Mouse (Mus musculus) splenic B cell, adult 2 months (primary cell): Measurements from ENCODE around the gene Tex2.
A peak's percentile ranks its signal among the peaks of the same experiment; 100 is the strongest.

Experiments used
- DNase-seq: peaks from one replicate; pipeline ENCODE4 v3.0.0-alpha.2; 2011; ENCODE audit warnings: low read depth, low spot score
- H3K27me3 ChIP-seq: 2 replicates; pipeline ENCODE4 v1.6.1; 2012; ENCODE audit warnings: mild to moderate bottlenecking, low read length, moderate library complexity, mixed read lengths; ENCODE audit not compliant: control insufficient read depth, poor library complexity, insufficient read depth, severe bottlenecking
- H3K36me3 ChIP-seq: 2 replicates; pipeline ENCODE4 v1.6.1; 2012; ENCODE audit warnings: mild to moderate bottlenecking, low read length, moderate library complexity, mixed read lengths; ENCODE audit not compliant: control insufficient read depth, poor library complexity, insufficient read depth, severe bottlenecking

The Tex2 gene

DNA sequence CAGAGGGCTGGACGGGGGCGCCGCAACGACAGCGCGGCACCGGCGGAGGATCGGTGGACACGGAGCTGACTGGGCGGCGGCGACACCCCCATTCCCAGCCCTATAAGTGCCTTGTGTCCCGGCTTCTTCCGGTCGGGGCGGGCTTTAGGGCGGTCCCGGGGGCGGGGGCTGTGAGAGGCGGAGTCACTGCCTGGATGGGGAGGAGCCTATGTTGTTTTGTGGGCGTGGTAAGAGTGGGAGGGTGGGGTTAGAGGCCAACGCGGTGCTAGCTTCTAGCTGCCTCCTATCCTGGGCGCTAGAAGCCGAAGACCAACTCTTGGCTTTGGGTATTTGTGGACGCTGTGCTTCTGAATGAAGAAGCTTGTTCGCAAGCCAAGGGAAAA lies 125.5 kb downstream of the Tex2 start, which contains the start of gene Ern1:
TSS of gene Ern1 (minus strand) at position 120 of the 383 bp plus-strand sequence.
- DNase-seq: peak; percentile 95
- Histone ChIP-seq H3K27me3 (no peaks in the 10 kb centered on the region), H3K36me3 (no peaks in the 10 kb centered on the region)

DNA sequence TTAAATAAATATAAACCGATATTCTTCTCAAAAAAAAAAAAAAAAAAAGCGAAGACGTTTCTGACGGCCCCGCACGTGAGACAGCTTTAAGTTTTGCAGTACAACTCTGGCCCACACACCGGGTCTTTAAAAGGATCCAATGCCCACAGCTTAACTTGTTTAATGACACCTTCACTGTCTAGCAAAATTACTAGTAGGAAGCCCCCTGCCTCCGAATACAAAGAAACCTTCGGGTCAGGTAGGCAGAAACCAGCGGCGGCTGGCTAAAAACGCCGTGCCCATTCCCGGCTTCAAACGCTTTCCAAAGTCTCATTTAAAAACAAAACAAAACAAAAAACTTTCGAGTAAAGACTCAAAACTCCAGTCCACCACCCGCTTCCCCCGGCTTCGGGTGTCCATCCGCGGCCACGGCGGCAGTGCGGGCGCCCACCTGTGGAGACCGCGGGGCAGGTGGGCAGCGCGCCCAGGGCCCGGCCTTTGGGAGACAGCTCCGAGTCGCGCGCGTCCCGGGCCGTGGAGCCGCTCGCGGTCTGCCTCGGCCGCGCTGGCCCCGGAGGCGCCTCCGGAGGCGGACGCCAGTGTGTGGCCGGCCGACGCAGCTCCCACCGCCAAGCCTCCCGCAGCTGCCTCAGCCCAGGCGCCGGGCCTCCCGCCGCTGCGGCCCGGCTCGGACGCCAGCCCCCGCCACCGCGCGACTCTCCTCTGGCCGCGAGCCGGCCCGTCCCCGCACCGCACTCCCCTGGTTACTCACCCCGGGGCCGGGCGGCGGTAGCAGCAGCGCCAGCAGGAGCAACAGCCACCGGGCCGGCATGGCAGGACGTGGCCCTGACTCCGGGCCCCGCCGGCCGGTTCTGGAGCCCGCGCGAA lies 126.1 kb downstream of the Tex2 start:
- no peaks in the 10 kb centered on the region for H3K36me3 ChIP-seq
- H3K27me3 ChIP-seq: no peaks in the 10 kb centered on the region
- DNase-seq: peak; percentile 32

DNA sequence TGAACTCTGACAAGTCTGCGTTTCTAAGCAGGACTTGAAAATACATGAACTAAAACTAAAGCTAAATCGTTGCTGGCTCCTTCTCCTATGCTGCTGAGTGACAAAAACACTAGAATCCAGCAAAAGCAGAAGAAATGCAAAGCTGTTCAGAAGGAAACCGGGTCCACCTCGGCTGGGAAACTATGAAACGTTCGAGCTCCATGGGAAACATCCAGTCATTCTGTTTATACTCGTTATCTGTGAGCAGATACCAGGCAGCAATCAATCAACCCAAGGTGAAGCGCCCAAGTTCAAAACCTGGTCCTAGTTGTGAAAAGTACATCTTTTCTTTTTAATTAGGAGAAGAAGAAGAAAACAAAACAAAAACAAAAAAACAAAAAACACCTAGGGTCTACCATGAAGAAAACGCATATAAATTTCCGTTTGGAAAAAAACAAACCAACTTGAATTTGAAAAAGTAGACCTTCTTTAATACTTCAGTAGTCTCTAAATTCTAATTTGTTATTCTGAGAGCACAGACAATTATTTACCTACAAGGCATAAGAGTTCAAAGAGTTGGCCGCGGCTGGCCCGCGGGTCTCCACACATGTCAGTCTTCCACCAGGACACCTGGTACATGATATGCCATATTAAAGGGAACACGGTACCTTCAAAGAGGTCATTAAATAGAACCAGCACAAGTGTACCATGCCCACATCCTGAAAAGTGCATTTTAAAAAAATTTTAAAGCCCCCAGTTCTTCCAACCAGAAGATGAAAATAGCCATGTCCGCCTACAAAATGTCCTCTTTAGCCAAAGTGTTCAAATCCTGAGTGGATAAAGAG lies 127.0 kb downstream of the Tex2 start:
- Histone ChIP-seq H3K27me3 (no peaks in the 10 kb centered on the region), H3K36me3 (no peaks in the 10 kb centered on the region)
- no peak for DNase-seq

DNA sequence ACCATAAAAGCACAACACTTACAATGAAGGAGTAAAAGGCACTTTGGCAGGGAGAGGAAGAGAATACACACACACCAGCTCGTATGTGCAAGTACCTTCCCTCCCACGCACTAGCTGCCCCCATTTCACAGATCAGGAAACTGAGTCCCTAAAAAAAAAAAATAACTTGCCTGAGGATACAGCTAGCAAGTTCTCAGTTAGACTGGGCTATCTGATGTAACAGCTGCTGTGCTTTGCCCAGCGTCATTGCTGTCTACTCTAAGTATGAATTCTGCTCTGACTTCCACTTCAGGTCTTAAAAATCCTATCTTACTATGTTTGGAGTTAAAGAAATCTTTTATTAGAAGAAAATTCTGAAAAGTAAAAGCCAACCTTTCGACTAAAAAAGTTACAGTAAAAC lies 127.6 kb downstream of the Tex2 start:
- H3K27me3 ChIP-seq: no peaks in the 10 kb centered on the region
- H3K36me3 ChIP-seq: no peaks in the 10 kb centered on the region
- DNase-seq: no peak

DNA sequence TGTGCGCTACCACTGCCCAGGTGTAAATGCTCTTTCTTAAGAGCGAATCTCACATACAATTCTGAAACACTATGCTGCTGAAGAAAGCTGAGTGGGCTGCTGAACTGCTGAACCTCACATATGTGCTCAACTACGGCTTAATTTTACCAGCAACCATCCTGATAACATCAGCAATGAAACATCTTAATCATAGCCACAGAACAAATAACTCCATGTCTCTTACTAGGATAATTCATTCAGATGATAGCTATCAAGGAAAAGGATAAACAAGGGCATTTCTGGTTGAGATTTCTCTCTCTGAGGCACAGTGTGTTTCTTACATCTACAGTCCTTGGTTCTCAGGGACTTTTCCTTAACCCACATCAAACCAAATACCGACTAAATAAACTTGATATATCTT lies 128.3 kb downstream of the Tex2 start:
- no peak for DNase-seq
- Histone ChIP-seq H3K27me3 (no peaks in the 10 kb centered on the region), H3K36me3 (no peaks in the 10 kb centered on the region)

DNA sequence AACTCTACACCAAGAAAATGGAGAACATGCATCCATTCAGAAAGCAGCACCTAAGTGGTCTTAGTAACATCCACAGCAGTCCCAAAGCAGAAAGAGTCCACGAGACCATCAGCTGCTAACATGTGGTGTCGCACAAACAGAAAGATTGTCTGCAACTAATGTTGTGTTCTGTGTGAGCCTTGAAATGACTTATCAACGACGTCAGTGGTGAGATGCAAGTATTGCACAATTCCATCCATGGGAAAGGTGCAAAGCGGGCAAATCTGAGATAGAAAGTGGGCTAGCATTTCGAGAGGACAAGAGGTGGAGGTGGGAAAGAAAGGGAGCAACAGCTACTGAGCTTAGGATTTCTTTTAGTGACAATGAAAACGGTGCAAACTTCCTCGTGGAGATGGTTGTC lies 130.4 kb downstream of the Tex2 start:
- no peaks in the 10 kb centered on the region for H3K36me3 ChIP-seq
- DNase-seq: no peak
- H3K27me3 ChIP-seq: no peaks in the 10 kb centered on the region

DNA sequence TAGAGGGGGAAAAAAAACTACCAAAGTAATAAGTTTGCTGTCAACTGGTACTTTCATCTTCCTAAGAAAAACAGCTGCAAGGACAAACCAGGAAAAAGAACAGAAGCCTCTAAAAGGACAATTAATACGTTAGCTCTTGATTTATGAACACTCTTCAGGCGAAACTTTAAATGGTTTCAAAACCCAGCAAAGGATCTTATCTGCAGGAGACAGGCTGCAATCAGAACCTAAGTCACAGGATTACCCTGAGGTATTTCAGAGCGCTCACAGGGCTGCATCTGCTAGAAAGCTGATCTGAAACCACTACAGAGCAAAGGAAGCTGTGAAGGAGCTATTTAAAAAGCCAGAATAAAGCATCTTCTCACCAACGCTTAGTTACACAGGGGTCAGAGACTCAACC lies 131.6 kb downstream of the Tex2 start:
- Histone ChIP-seq H3K36me3 (no peaks in the 10 kb centered on the region), H3K27me3 (no peaks in the 10 kb centered on the region)
- no peak for DNase-seq

DNA sequence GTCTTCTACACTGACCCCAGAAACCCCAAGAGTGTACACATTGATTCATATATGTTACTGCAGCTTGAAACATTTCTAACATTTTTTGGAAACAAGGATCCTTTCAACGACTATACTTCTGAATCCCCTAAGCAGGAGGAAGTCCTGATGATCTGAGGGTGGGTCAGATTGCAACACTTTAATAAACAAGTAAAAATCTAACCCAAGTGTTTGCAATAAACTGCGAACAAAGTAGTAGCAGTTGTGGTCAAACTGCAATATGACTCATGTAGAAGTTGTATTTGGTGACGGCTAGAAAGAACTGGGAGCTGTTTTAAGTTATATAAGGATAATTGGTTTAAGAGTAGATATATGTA lies 132.7 kb downstream of the Tex2 start:
- no peaks in the 10 kb centered on the region for H3K36me3 ChIP-seq
- no peak for DNase-seq
- no peaks in the 10 kb centered on the region for H3K27me3 ChIP-seq

DNA sequence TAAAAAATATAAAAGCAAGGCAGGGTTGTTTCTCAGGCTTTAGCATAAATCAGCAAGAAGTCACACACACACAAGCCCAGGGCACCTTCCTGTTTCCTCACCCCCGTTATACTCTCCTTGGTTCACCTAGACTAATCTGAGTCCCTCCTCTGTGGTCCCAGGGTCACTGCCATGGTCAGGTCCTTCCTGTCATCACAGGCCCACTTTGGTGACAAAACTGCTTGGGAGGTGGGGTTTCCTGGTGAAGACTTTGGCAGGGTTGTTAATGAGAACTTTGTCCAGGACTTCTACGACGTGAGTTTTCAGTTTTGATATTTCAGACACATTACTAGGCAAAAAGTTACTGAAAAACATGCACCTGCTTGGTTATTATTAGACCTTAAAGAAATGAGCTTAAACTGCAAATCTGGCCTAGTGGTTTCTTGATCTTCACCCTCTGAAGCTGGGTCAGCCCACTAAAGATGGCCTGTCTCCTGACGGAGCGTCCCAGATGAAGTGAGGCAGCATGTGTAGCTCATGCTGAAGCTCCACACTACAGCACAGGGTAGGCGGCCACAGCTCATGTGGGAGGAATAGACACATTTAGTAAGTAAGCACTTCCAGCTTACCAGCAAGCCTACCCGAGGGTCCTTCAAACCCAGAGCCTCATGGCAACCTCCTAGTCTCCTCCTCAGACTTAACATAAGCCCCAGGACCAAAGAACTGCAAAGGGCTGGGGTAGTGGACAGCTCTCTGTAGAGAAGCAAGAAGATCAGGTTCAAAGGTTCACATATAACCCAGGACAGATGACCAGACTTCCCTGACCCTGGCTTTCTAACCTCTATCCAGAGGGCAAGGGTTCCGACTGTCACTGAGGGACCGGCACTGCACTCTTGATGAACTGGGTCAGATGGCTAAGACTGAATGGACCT lies 133.3 kb downstream of the Tex2 start:
- Histone ChIP-seq H3K36me3 (no peaks in the 10 kb centered on the region), H3K27me3 (no peaks in the 10 kb centered on the region)
- no peak for DNase-seq

DNA sequence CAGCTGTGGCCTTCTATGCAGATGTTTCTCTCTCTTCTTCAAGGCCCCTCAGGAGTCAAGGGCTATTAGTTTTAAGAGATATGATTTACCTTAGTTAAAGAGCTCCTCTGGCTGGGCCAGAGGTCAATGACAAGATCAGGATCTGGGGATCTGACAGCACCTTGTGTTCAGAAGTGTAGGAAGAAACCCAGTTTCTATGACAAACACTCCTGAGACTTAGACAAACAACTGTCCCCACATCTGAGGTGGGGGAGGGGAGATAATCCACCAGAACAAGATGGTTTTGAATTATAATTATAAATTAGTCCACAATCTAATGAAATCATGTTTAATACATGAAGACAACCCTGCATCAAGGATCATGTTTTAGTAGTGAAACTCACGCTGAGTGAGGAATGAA lies 134.5 kb downstream of the Tex2 start:
- Histone ChIP-seq H3K27me3 (no peaks in the 10 kb centered on the region), H3K36me3 (no peaks in the 10 kb centered on the region)
- no peak for DNase-seq

DNA sequence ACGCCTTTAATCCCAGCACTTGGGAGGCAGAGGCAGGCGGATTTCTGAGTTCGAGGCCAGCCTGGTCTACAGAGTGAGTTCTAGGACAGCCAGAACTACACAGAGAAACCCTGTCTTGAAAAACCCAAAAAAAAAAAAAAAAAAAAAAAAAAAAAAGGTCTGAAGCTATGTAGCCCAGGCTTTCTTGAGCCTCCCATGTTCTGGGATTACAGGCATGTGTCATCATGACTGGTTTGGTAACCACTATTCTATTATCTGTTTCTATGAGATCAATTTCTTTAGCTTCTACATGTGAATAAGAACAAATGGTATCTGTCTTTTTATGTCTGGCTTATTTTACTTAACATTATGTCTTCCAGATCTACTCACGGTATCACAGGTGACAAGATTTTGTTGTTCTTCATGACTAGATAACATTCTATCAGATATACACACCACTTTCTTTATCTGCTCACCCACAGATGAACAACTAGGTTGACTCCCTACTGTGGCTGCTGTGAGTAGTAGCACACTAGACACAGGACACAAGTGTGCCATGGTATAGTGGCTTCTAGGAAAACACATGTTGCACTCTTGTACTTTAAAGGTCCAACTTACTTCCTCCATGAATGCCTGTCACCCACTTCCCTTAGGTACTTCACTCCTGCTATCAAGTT lies 135.6 kb downstream of the Tex2 start:
- no peak for DNase-seq
- H3K27me3 ChIP-seq: no peaks in the 10 kb centered on the region
- H3K36me3 ChIP-seq: no peaks in the 10 kb centered on the region

DNA sequence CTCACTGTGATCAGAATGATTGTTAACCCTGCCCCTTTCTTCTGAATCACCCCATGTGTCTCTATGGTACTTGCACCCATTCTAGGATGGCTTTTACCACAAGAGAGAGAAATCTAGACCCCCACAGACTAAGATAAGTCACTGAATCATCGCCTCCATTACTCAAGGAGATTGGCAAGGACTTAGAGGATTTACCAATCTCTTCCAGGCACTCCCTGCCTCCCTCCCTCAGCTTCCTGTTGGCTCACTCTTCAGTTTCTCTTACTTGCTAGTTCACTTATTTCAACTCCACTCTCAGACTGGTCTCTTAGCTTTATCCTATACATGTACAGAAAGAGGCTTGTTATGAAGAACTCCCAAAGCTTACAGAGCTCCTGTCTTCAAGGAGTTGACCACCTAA lies 137.9 kb downstream of the Tex2 start:
- no peaks in the 10 kb centered on the region for H3K27me3 ChIP-seq
- H3K36me3 ChIP-seq: no peaks in the 10 kb centered on the region
- DNase-seq: no peak

DNA sequence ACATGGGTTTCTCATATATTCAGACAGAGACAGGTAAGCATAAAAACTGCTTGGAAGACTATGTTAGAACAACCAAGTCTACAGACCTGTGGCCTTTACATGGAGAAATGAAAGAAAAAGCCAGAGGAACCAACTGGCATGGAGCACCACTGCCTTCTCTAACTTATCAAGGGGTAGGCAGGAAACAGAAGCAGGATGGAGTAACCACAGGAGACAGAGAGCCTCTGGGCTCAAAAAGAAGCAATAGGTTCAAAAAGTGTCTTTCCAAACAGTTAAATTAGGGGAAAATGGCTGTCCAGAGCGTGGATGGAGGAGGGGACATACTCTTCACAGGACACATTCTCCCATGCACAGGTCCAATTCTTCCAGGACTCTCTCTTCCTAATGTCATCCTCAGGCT lies 141.6 kb downstream of the Tex2 start:
- H3K36me3 ChIP-seq: no peaks in the 10 kb centered on the region
- DNase-seq: no peak
- no peaks in the 10 kb centered on the region for H3K27me3 ChIP-seq

DNA sequence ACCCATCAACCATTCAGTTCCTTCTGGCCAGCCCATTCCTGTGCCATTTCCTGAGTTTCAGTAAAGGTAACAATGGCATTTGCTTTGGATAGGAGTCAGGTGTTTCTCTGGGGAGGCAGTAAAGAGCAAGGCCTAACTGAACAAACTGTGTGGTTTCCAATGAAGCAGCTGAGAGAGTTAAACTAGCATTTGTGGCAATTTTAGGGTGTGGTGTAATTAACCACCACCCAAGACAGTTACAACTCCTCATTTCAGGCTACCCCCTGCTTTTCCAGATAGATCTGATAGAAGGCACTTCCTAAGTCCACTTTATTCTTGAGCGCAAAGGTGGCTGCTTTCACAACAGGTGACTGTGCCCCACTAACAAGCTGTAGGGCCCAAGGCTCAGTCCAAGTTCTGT lies 144.7 kb downstream of the Tex2 start:
- H3K36me3 ChIP-seq: no peaks in the 10 kb centered on the region
- DNase-seq: no peak

More for the DNA sequence above, 144.7 kb downstream of the Tex2 start:
- H3K27me3 ChIP-seq: no peaks in the 10 kb centered on the region
